Mouse (Mus musculus): ENCODE results near the gene Tnfrsf22. TPM values are rescaled to one million over a fixed set of nuclear protein-coding genes. Genes with fewer than 3 reads are reported as not detected.

Tnfrsf22 gene
- total and polyA plus RNA-seq, 3 experiments = 0.23 to 1.1 TPM; not detected in 1

- TF ChIP-seq E2F4 (IDR thresholded peaks at IDR 0.05; ENCODE audit: borderline replicate concordance, low read depth, low read length) (no peak), NRF1 (IDR thresholded peaks at IDR 0.05; ENCODE audit: insufficient read depth, low read depth, low read length, poor library complexity, severe bottlenecking) (no peak), MAX (IDR thresholded peaks at IDR 0.05; ENCODE audit: low read length) (no peak)
Observed at GRCm38 (mm10) chr7:143601705-143602104, 47.8 kb downstream of the Tnfrsf22 start (continued).

GRCm38 (mm10) chr7:143600231-143600740, 49.2 kb downstream of the Tnfrsf22 start:
- DNase-seq (ENCODE audit: low read depth, low spot score) = no peak

GRCm38 (mm10) chr7:143599428-143600230, 49.8 kb downstream of the Tnfrsf22 start, which contains the start of gene Cars:
TSS of gene Cars (minus strand) at chr7:143600090.
- Histone ChIP-seq H3K79me2 (ENCODE audit: control insufficient read depth, insufficient read depth, low read length, poor library complexity) (peaks cover 37% of the 10 kb centered on the region), H3K27me3 (ENCODE audit: control insufficient read depth in 1 of 2, insufficient read depth in 2 of 2, low read length in 2 of 2) (no peaks in the 10 kb centered on the region), H3K4me3 (ENCODE audit: control insufficient read depth in 1 of 2, insufficient read depth in 1 of 2, low read depth in 2 of 2, low read length in 2 of 2) (peak within 1 kb of the TSS; percentile 74 to 82), H3K9me3 (replicated peaks; ENCODE audit: insufficient read depth, low read length) (no peaks in the 10 kb centered on the region), H3K9ac (ENCODE audit: control insufficient read depth, low read depth, low read length, poor library complexity, severe bottlenecking) (peak within 1 kb of the TSS; percentile 86), H3K36me3 (ENCODE audit: control insufficient read depth in 1 of 2, insufficient read depth in 2 of 2, low read length in 2 of 2) (peaks cover 3 to 16% of the 10 kb centered on the region in 2 experiments), H3K4me1 (ENCODE audit: control insufficient read depth in 1 of 2, insufficient read depth in 2 of 2, low read length in 2 of 2) (peaks cover 0 to 11% of the 10 kb centered on the region in 2 experiments; a peak in 3 of 4 replicates), H3K27ac (ENCODE audit: control insufficient read depth, low read depth, low read length) (peak within 1 kb of the TSS; percentile 41; the same call in 1 of the 2 replicates)
- DNase-seq (ENCODE audit: low read depth, low spot score) = peak; percentile 99
- TF ChIP-seq POLR2AphosphoS5 (IDR thresholded peaks at IDR 0.05; ENCODE audit: borderline replicate concordance, low read depth, low read length) (no peak), NRF1 (IDR thresholded peaks at IDR 0.05; ENCODE audit: insufficient read depth, low read depth, low read length, poor library complexity, severe bottlenecking) (peak; percentile 43; the same call in 1 of the 2 replicates), POLR2A (IDR thresholded peaks at IDR 0.05; ENCODE audit: control insufficient read depth in 1 of 2, insufficient read depth in 1 of 2, low read depth in 1 of 2, low read length in 2 of 2, poor library complexity in 1 of 2) (peak; percentile 43 to 91; a peak in 3 of 4 replicates), EP300 (IDR thresholded peaks at IDR 0.05; ENCODE audit: low read depth in 1 of 2, low read length in 2 of 2) (peak in 1 of 2 experiments; percentile 25; a peak in 1 of 4 replicates), SIN3A (IDR thresholded peaks at IDR 0.05; ENCODE audit: low read length) (peak; percentile 100), ZNF384 (IDR thresholded peaks at IDR 0.05; ENCODE audit: low read depth, low read length) (no peak), ELF1 (IDR thresholded peaks at IDR 0.05; ENCODE audit: low read depth, low read length) (peak; percentile 92), MAFK (IDR thresholded peaks at IDR 0.05; ENCODE audit: borderline replicate concordance, low read depth, low read length) (no peak), GATA1 (IDR thresholded peaks at IDR 0.05; ENCODE audit: low read depth, low read length) (no peak), ETS1 (IDR thresholded peaks at IDR 0.05; ENCODE audit: low read depth, low read length) (peak; percentile 58; the same call in 1 of the 2 replicates), MEF2A (IDR thresholded peaks at IDR 0.05; ENCODE audit: extremely low read depth, insufficient replicate concordance, low read depth, low read length, poor library complexity, severe bottlenecking) (no peak), KAT2A (conservative IDR thresholded peaks at IDR 0.05; ENCODE audit: low read depth, low read length) (no peak; the same call in 1 of the 2 replicates), CTCF (IDR thresholded peaks at IDR 0.05 in 2 of 3, conservative IDR thresholded peaks at IDR 0.05 in 1 of 3; ENCODE audit: control insufficient read depth in 1 of 3, insufficient read depth in 1 of 3, low read depth in 2 of 3, low read length in 3 of 3, poor library complexity in 1 of 3, severe bottlenecking in 1 of 3) (no peak), USF1 (IDR thresholded peaks at IDR 0.05; ENCODE audit: low read depth, low read length) (no peak), JUND (IDR thresholded peaks at IDR 0.05; ENCODE audit: low read depth, low read length) (no peak), MYB (IDR thresholded peaks at IDR 0.05; ENCODE audit: low read depth, low read length) (no peak), GABPA (IDR thresholded peaks at IDR 0.05; ENCODE audit: low read depth, low read length) (no peak), BHLHE40 (IDR thresholded peaks at IDR 0.05; ENCODE audit: borderline replicate concordance, low read depth, low read length) (no peak)

More at GRCm38 (mm10) chr7:143600231-143600740, 49.2 kb downstream of the Tnfrsf22 start:
- Histone ChIP-seq H3K27me3 (ENCODE audit: control insufficient read depth in 1 of 2, insufficient read depth in 2 of 2, low read length in 2 of 2) (no peaks in the 10 kb centered on the region), H3K9me3 (replicated peaks; ENCODE audit: insufficient read depth, low read length) (no peaks in the 10 kb centered on the region), H3K79me2 (ENCODE audit: control insufficient read depth, insufficient read depth, low read length, poor library complexity) (peaks cover 35% of the 10 kb centered on the region), H3K9ac (ENCODE audit: control insufficient read depth, low read depth, low read length, poor library complexity, severe bottlenecking) (peak overlapping the region; percentile 59), H3K4me3 (ENCODE audit: control insufficient read depth in 1 of 2, insufficient read depth in 1 of 2, low read depth in 2 of 2, low read length in 2 of 2) (peak overlapping the region; percentile 50 to 74), H3K36me3 (ENCODE audit: control insufficient read depth in 1 of 2, insufficient read depth in 2 of 2, low read length in 2 of 2) (peaks cover 3 to 16% of the 10 kb centered on the region in 2 experiments), H3K27ac (ENCODE audit: control insufficient read depth, low read depth, low read length) (peak overlapping the region; percentile 26; the same call in 1 of the 2 replicates), H3K4me1 (ENCODE audit: control insufficient read depth in 1 of 2, insufficient read depth in 2 of 2, low read length in 2 of 2) (peaks cover 0 to 11% of the 10 kb centered on the region in 2 experiments; a peak in 3 of 4 replicates)
- TF ChIP-seq POLR2AphosphoS5 (IDR thresholded peaks at IDR 0.05; ENCODE audit: borderline replicate concordance, low read depth, low read length) (no peak), ZNF384 (IDR thresholded peaks at IDR 0.05; ENCODE audit: low read depth, low read length) (peak; percentile 65), MAFK (IDR thresholded peaks at IDR 0.05; ENCODE audit: borderline replicate concordance, low read depth, low read length) (no peak), NRF1 (IDR thresholded peaks at IDR 0.05; ENCODE audit: insufficient read depth, low read depth, low read length, poor library complexity, severe bottlenecking) (no peak), ELF1 (IDR thresholded peaks at IDR 0.05; ENCODE audit: low read depth, low read length) (no peak), SMC3 (IDR thresholded peaks at IDR 0.05; ENCODE audit: low read depth, low read length) (no peak), NELFE (IDR thresholded peaks at IDR 0.05; ENCODE audit: low read depth, low read length) (no peak; the same call in 1 of the 2 replicates), MAX (IDR thresholded peaks at IDR 0.05; ENCODE audit: low read length) (0 out of 2 replicates have a peak, but pooled peaks have one; percentile 26), E2F4 (IDR thresholded peaks at IDR 0.05; ENCODE audit: borderline replicate concordance, low read depth, low read length) (0 out of 2 replicates have a peak, but pooled peaks have one; percentile 27), POLR2A (IDR thresholded peaks at IDR 0.05; ENCODE audit: control insufficient read depth in 1 of 2, insufficient read depth in 1 of 2, low read depth in 1 of 2, low read length in 2 of 2, poor library complexity in 1 of 2) (peak in 1 of 2 experiments; percentile 56; a peak in 1 of 4 replicates), EP300 (IDR thresholded peaks at IDR 0.05; ENCODE audit: low read depth in 1 of 2, low read length in 2 of 2) (no peak)
